Mouse (Mus musculus): ENCODE data around the gene Lrrc36.

Lrrc36 gene

GRCm38 (mm10) chr8:105446127-105446552, 32.8 kb downstream of the Lrrc36 start:
- no peak for TF ChIP-seq GATA4 (IDR thresholded peaks at IDR 0.05; ENCODE audit: insufficient replicate concordance, low read length)

GRCm38 (mm10) chr8:105448188-105448587, 34.8 kb downstream of the Lrrc36 start:
- no peak for TF ChIP-seq GATA4 (IDR thresholded peaks at IDR 0.05; ENCODE audit: insufficient replicate concordance, low read length)

- TF ChIP-seq GATA4 (IDR thresholded peaks at IDR 0.05; ENCODE audit: insufficient replicate concordance, low read length): no peak
Observed at GRCm38 (mm10) chr8:105448596-105448995, 35.2 kb downstream of the Lrrc36 start.

GRCm38 (mm10) chr8:105450977-105451376, 37.6 kb downstream of the Lrrc36 start:
- no peak for TF ChIP-seq GATA4 (IDR thresholded peaks at IDR 0.05; ENCODE audit: insufficient replicate concordance, low read length)

- no peak for TF ChIP-seq GATA4 (IDR thresholded peaks at IDR 0.05; ENCODE audit: insufficient replicate concordance, low read length)
Observed at GRCm38 (mm10) chr8:105451903-105452603, 38.7 kb downstream of the Lrrc36 start.

GRCm38 (mm10) chr8:105453296-105453695, 39.9 kb downstream of the Lrrc36 start:
- no peak for TF ChIP-seq GATA4 (IDR thresholded peaks at IDR 0.05; ENCODE audit: insufficient replicate concordance, low read length)

GRCm38 (mm10) chr8:105454088-105454487, 40.7 kb downstream of the Lrrc36 start:
- no peak for TF ChIP-seq GATA4 (IDR thresholded peaks at IDR 0.05; ENCODE audit: insufficient replicate concordance, low read length)

GRCm38 (mm10) chr8:105455218-105455617, 41.8 kb downstream of the Lrrc36 start:
- TF ChIP-seq GATA4 (IDR thresholded peaks at IDR 0.05; ENCODE audit: insufficient replicate concordance, low read length): no peak

- no peak for TF ChIP-seq GATA4 (IDR thresholded peaks at IDR 0.05; ENCODE audit: insufficient replicate concordance, low read length)
Observed at GRCm38 (mm10) chr8:105461085-105461803, 47.9 kb downstream of the Lrrc36 start.

GRCm38 (mm10) chr8:105464595-105464994, 51.2 kb downstream of the Lrrc36 start:
- no peak for TF ChIP-seq GATA4 (IDR thresholded peaks at IDR 0.05; ENCODE audit: insufficient replicate concordance, low read length)

GRCm38 (mm10) chr8:105466246-105466645, 52.9 kb downstream of the Lrrc36 start:
- TF ChIP-seq GATA4 (IDR thresholded peaks at IDR 0.05; ENCODE audit: insufficient replicate concordance, low read length): no peak

GRCm38 (mm10) chr8:105466700-105467291, 53.4 kb downstream of the Lrrc36 start:
- no peak for TF ChIP-seq GATA4 (IDR thresholded peaks at IDR 0.05; ENCODE audit: insufficient replicate concordance, low read length)

- no peak for TF ChIP-seq GATA4 (IDR thresholded peaks at IDR 0.05; ENCODE audit: insufficient replicate concordance, low read length)
Observed at GRCm38 (mm10) chr8:105467396-105467985, 54.1 kb downstream of the Lrrc36 start.

- no peak for TF ChIP-seq GATA4 (IDR thresholded peaks at IDR 0.05; ENCODE audit: insufficient replicate concordance, low read length)
Observed at GRCm38 (mm10) chr8:105468002-105468720, 54.8 kb downstream of the Lrrc36 start.
